Comparison of ENCODE assay signal across 12 mouse cellular contexts in genomic region chr6:136421059-136421458, GRCm38 (mm10). TPM values are rescaled to one million over a fixed set of nuclear protein-coding genes. Genes with fewer than 3 reads are reported as not detected.
DNase-seq lines count a peak whose midpoint lies in the region; ATAC-seq and TF ChIP-seq lines count a peak whose summit lies in the region.
"Had no signal": no experiment of that assay in that cellular context is flagged by ENCODE, and none has a peak within 500 bp of the region (broad histone marks: within the 10 kb centered on the region; RNA-seq: fewer than 3 reads in every experiment).

No protein-coding gene starts in this region.

- no peak overlapping the region for H3K4me3 ChIP-seq in limb, embryonic 13.5 days
- no peak overlapping the region for H3K4me3 ChIP-seq in limb, embryonic 10.5 days
- no peak overlapping the region for H3K4me3 ChIP-seq in E14TG2a.4 (replicated peaks; ENCODE audit: low read length)
- H3K4me3 ChIP-seq: embryonic facial prominence, embryonic 13.5 days; midbrain, embryonic 12.5 days had no signal

- no peak for DNase-seq in limb, embryonic 10.5 days (ENCODE audit: low spot score)
- DNase-seq in T-cell, adult 2 months (ENCODE audit: low spot score) = peak; percentile 18
- peak; percentile 11 to 27 for DNase-seq in natural killer cell, adult 2 months (ENCODE audit: low spot score in 2 of 2)
- DNase-seq in frontal cortex, postnatal 10 days (ENCODE audit: low spot score in 2 of 2) = no peak
- no peak for DNase-seq in embryo, embryonic 9.5 days (ENCODE audit: extremely low spot score)
- DNase-seq: heart, adult 18-20 months; kidney, adult 9 months; left cerebral cortex, postnatal 4 days had no signal

- no peaks in the 10 kb centered on the region for H3K9me3 ChIP-seq in limb, embryonic 13.5 days
- no peaks in the 10 kb centered on the region for H3K9me3 ChIP-seq in limb, embryonic 10.5 days (replicated peaks)
- H3K9me3 ChIP-seq in E14TG2a.4 (ENCODE audit: low read length) = peaks cover 13% of the 10 kb centered on the region
- H3K9me3 ChIP-seq: embryonic facial prominence, embryonic 13.5 days; midbrain, embryonic 12.5 days had no signal

- H3K4me2 ChIP-seq in limb, embryonic 13.5 days (replicated peaks) = no peak overlapping the region
- H3K4me2 ChIP-seq: embryonic facial prominence, embryonic 13.5 days; midbrain, embryonic 12.5 days had no signal

- no peaks in the 10 kb centered on the region for H3K36me3 ChIP-seq in limb, embryonic 13.5 days
- no peaks in the 10 kb centered on the region for H3K36me3 ChIP-seq in limb, embryonic 10.5 days
- no peaks in the 10 kb centered on the region for H3K36me3 ChIP-seq in E14TG2a.4 (ENCODE audit: insufficient read depth, low read length)
- H3K36me3 ChIP-seq: embryonic facial prominence, embryonic 13.5 days; midbrain, embryonic 12.5 days had no signal

- WGBS in limb, embryonic 13.5 days = 62% methylated on average over 3 of the region's 3 CpGs
- 63% methylated on average over 3 of the region's 3 CpGs for WGBS in limb, embryonic 10.5 days

- TF ChIP-seq CTCF in E14TG2a.4 (conservative IDR thresholded peaks at IDR 0.05; ENCODE audit: low read length) = peak; percentile 48

- ATAC-seq in limb, embryonic 13.5 days (ENCODE audit: low FRiP score, low read depth) = 0 out of 2 replicates have a peak, but pooled peaks have one; percentile 11

- no peak overlapping the region for H3K27ac ChIP-seq in limb, embryonic 13.5 days
- no peak overlapping the region for H3K27ac ChIP-seq in limb, embryonic 10.5 days
- H3K27ac ChIP-seq: embryonic facial prominence, embryonic 13.5 days; midbrain, embryonic 12.5 days had no signal

- no peak overlapping the region for H3K9ac ChIP-seq in limb, embryonic 13.5 days
- H3K9ac ChIP-seq: embryonic facial prominence, embryonic 13.5 days; midbrain, embryonic 12.5 days had no signal

- H3K4me1 ChIP-seq in limb, embryonic 13.5 days = no peaks in the 10 kb centered on the region
- H3K4me1 ChIP-seq in limb, embryonic 10.5 days = peaks cover 6% of the 10 kb centered on the region; the same call in 1 of the 2 replicates
- peaks cover 18% of the 10 kb centered on the region for H3K4me1 ChIP-seq in E14TG2a.4 (replicated peaks; ENCODE audit: low read depth, low read length)
- H3K4me1 ChIP-seq: midbrain, embryonic 12.5 days had no signal

- H3K27me3 ChIP-seq in limb, embryonic 13.5 days = no peaks in the 10 kb centered on the region
- H3K27me3 ChIP-seq in limb, embryonic 10.5 days (ENCODE audit: low read depth, poor library complexity, severe bottlenecking) = no peaks in the 10 kb centered on the region
- 0 out of 2 replicates have a peak, but pooled peaks cover 4% of the 10 kb centered on the region for H3K27me3 ChIP-seq in E14TG2a.4 (ENCODE audit: insufficient read depth, low read length)
- H3K27me3 ChIP-seq: embryonic facial prominence, embryonic 13.5 days; midbrain, embryonic 12.5 days had no signal

RNA-seq across cellular contexts. Expression of gene E330021D16Rik, which starts 5.7 kb away (rescaled TPM):
- not detected in 2 replicates for polyA plus RNA-seq in limb, embryonic 13.5 days (2015; fragmentation: Nextera tagmentation; extraction: Ambion mirVana)
- polyA plus RNA-seq in limb, embryonic 10.5 days (2016; fragmentation: Nextera tagmentation; extraction: Ambion mirVana) = not detected in 2 replicates
- polyA plus RNA-seq: embryonic facial prominence, embryonic 13.5 days; midbrain, embryonic 12.5 days had no signal

Comparison
In these comparisons a context has a peak if more than half of its experiments do, and no peak if none do; other contexts are left out.
1. DNase-seq: peak in T-cell, adult 2 months (single experiment) and natural killer cell, adult 2 months (2 of 2); none in limb, embryonic 10.5 days (single experiment), frontal cortex, postnatal 10 days (0 of 2) and embryo, embryonic 9.5 days (single experiment).